Mouse (Mus musculus) liver, postnatal 0 days (tissue): ENCODE data around the gene Kcnb1. TPM values are rescaled to one million over a fixed set of nuclear protein-coding genes. Genes with fewer than 3 reads are reported as not detected.

ENCODE experiments used
- ATAC-seq: fragments of 200-750 bp; cut with Nextera tagmentation; 2 replicates; pipeline ENCODE4 v1.8.0; 2017; ENCODE audit warnings: mild to moderate bottlenecking, moderate library complexity
- DNase-seq: peaks from one replicate; pipeline ENCODE4 v3.0.0-alpha.2; 2016
- H3K27ac ChIP-seq: fragments of 300-500 bp; sonication (generic); 2 replicates; pipeline ENCODE4 v1.5.1; 2014; ENCODE audit warnings: antibody characterized with exemption, moderate library complexity, mild to moderate bottlenecking, low read depth
- H3K27me3 ChIP-seq: fragments of 300-500 bp; sonication (generic); 2 replicates; pipeline ENCODE4 v1.6.1; 2014; ENCODE audit warnings: low read length, control low read depth, mixed read lengths; ENCODE audit not compliant: insufficient read depth
- H3K36me3 ChIP-seq: fragments of 300-500 bp; sonication (generic); replicated peaks from 2 replicates; pipeline ENCODE4 v1.6.1; 2014; ENCODE audit warnings: mild to moderate bottlenecking, control low read depth, low read length, moderate library complexity, mixed read lengths; ENCODE audit not compliant: insufficient read depth
- H3K4me1 ChIP-seq: fragments of 300-500 bp; sonication (generic); 2 replicates; pipeline ENCODE4 v1.6.1; 2014; ENCODE audit warnings: antibody characterized with exemption, mild to moderate bottlenecking, control low read depth; ENCODE audit not compliant: insufficient read depth
- H3K4me2 ChIP-seq: fragments of 300-500 bp; sonication (generic); 2 replicates; pipeline ENCODE4 v1.6.1; 2014; ENCODE audit warnings: low read depth, mild to moderate bottlenecking, low read length, moderate library complexity, mixed read lengths
- H3K4me3 ChIP-seq: fragments of 300-500 bp; sonication (generic); 2 replicates; pipeline ENCODE4 v1.5.1; 2014; ENCODE audit warnings: low read depth, low read length
- H3K9ac ChIP-seq: fragments of 300-500 bp; sonication (generic); replicated peaks from 2 replicates; pipeline ENCODE4 v1.6.1; 2014; ENCODE audit warnings: mild to moderate bottlenecking, moderate library complexity
- H3K9me3 ChIP-seq: fragments of 300-500 bp; sonication (generic); 2 replicates; pipeline ENCODE4 v1.6.1; 2016; ENCODE audit warnings: mild to moderate bottlenecking, control low read depth, low read length, mixed read lengths
- CTCF ChIP-seq: sonication (generic); IDR thresholded peaks from 2 replicates; pipeline ENCODE4 v1.5.1; 2016; ENCODE audit warnings: antibody characterized with exemption, low read depth
- EP300 ChIP-seq: IDR thresholded peaks from 2 replicates; pipeline ENCODE4 v1.6.1; 2016; ENCODE audit warnings: antibody characterized with exemption, low read depth, mild to moderate bottlenecking
- WGBS: fragments of 180-500 bp; shearing (Covaris S2); extraction: QIAGEN DNeasy Blood & Tissue Kit; methylation state at CpG from one replicate; pipeline ENCODE4 v1.1.7; 2014; ENCODE audit not compliant: insufficient replicate concordance; 5-methylcytosine and 5-hydroxymethylcytosine counted together
- polyA plus RNA-seq: library from polyadenylated mRNA; unstranded; fragments of >200 nt; fragmentation: Nextera tagmentation; extraction: Ambion mirVana; gene quantifications from 2 replicates; pipeline ENCODE4 v1.2.1, GENCODE M21; 2015

Kcnb1 gene
- polyA plus RNA-seq, 1 experiment from 2014 or later: 0.11 TPM

- Histone ChIP-seq H3K4me2 (no peak overlapping the region), H3K27ac (no peak overlapping the region), H3K9me3 (no peaks in the 10 kb centered on the region), H3K9ac (no peak overlapping the region), H3K4me3 (no peak overlapping the region), H3K27me3 (no peaks in the 10 kb centered on the region), H3K4me1 (no peaks in the 10 kb centered on the region), H3K36me3 (no peaks in the 10 kb centered on the region)
- 23% methylated on average over 7 of the region's 7 CpGs for WGBS
- ATAC-seq: no peak
- no peak for DNase-seq
- no peak for TF ChIP-seq CTCF
- no peak for TF ChIP-seq EP300
Measured at GRCm38 (mm10) chr2:167078486-167078885, 111.5 kb downstream of the Kcnb1 start.

GRCm38 (mm10) chr2:167077199-167077962 is 112.6 kb downstream of the Kcnb1 start:
- Histone ChIP-seq H3K9me3 (no peaks in the 10 kb centered on the region), H3K9ac (no peak overlapping the region), H3K27me3 (no peaks in the 10 kb centered on the region), H3K4me1 (no peaks in the 10 kb centered on the region), H3K4me3 (no peak overlapping the region), H3K27ac (no peak overlapping the region), H3K4me2 (no peak overlapping the region), H3K36me3 (no peaks in the 10 kb centered on the region)
- ATAC-seq (no peak), DNase-seq (no peak)
- TF ChIP-seq EP300 (no peak), CTCF (no peak)
- 79% methylated on average over 11 of the region's 11 CpGs for WGBS

- Histone ChIP-seq H3K36me3 (no peaks in the 10 kb centered on the region), H3K4me1 (no peaks in the 10 kb centered on the region), H3K27me3 (no peaks in the 10 kb centered on the region), H3K9ac (no peak overlapping the region), H3K9me3 (no peaks in the 10 kb centered on the region), H3K4me3 (no peak overlapping the region), H3K27ac (no peak overlapping the region), H3K4me2 (no peak overlapping the region)
- ATAC-seq (no peak), DNase-seq (no peak)
- TF ChIP-seq EP300: no peak
- no peak for TF ChIP-seq CTCF
- 67% methylated on average over 2 of the region's 2 CpGs for WGBS
Measured at GRCm38 (mm10) chr2:167076759-167077158, 113.2 kb downstream of the Kcnb1 start.

GRCm38 (mm10) chr2:167076352-167076751 is 113.6 kb downstream of the Kcnb1 start:
- H3K36me3 ChIP-seq: no peaks in the 10 kb centered on the region
- no peak for DNase-seq
- H3K9ac ChIP-seq: no peak overlapping the region
- no peaks in the 10 kb centered on the region for H3K9me3 ChIP-seq
- H3K27ac ChIP-seq: no peak overlapping the region
- H3K4me3 ChIP-seq: no peak overlapping the region
- TF ChIP-seq EP300 (no peak), CTCF (no peak)
- ATAC-seq: no peak
- no peak overlapping the region for H3K4me2 ChIP-seq
- WGBS: 77% methylated on average over 4 of the region's 4 CpGs
- H3K27me3 ChIP-seq: no peaks in the 10 kb centered on the region
- H3K4me1 ChIP-seq: peaks cover 2% of the 10 kb centered on the region

GRCm38 (mm10) chr2:167074587-167074986 is 115.4 kb downstream of the Kcnb1 start:
- H3K4me3 ChIP-seq: no peak overlapping the region
- WGBS: 76% methylated on average over 5 of the region's 5 CpGs
- no peaks in the 10 kb centered on the region for H3K27me3 ChIP-seq
- H3K9ac ChIP-seq: no peak overlapping the region
- H3K4me1 ChIP-seq: peaks cover 5% of the 10 kb centered on the region
- no peak overlapping the region for H3K4me2 ChIP-seq
- ATAC-seq (no peak), DNase-seq (no peak)
- no peaks in the 10 kb centered on the region for H3K36me3 ChIP-seq
- H3K9me3 ChIP-seq: no peaks in the 10 kb centered on the region
- H3K27ac ChIP-seq: no peak overlapping the region
- TF ChIP-seq EP300 (no peak), CTCF (no peak)

GRCm38 (mm10) chr2:167071641-167072601 is 118.0 kb downstream of the Kcnb1 start:
- ATAC-seq (peak; percentile 95), DNase-seq (peak; percentile 94)
- TF ChIP-seq EP300 (peak; percentile 17; the same call in 1 of the 2 replicates), CTCF (peak; percentile 100)
- H3K9ac ChIP-seq: peak overlapping the region; percentile 49; the same call in 1 of the 2 replicates
- no peaks in the 10 kb centered on the region for H3K27me3 ChIP-seq
- peak overlapping the region; percentile 46 for H3K4me3 ChIP-seq
- WGBS: 8% methylated on average over 22 of the region's 22 CpGs
- H3K27ac ChIP-seq: no peak overlapping the region
- no peaks in the 10 kb centered on the region for H3K9me3 ChIP-seq
- peaks cover 5% of the 10 kb centered on the region for H3K4me1 ChIP-seq
- peak overlapping the region; percentile 71 for H3K4me2 ChIP-seq
- H3K36me3 ChIP-seq: no peaks in the 10 kb centered on the region
